Mouse (Mus musculus) heart, adult 9 months (tissue): ENCODE data around the gene Ubash3b.

Experiments used
- DNase-seq, 2 experiments: peaks; one replicate each; pipeline ENCODE4 v3.0.0; 2022; ENCODE audit warnings: low spot score in 2 of 2

Gene Ubash3b

DNA sequence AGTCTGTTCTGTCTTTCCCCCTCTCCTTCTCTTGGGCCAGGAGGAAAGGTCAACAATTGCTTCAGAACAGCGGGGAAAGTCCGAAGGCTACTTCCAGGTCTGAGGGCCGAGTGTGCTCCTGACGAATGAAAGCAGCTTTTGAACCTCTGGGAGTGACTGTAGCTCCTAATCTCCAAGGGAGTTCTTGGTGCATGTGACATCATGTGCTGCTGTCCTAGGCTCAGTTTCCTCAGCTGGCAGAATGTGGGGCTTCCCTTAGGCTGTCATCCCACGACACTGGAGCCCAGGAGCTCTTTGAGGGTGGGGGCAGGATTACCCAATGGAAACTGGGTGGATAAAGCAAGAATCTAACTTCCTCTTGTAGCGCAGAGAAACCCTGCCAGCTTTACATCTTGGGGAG lies at the start of gene Ubash3b:
Gene Ubash3b, minus strand, starts transcription at position 285 of the 400 bp plus-strand sequence.
- no peak for DNase-seq

GRCm38 (mm10) chr9:41207130-41208104 lies 45.9 kb upstream of the Ubash3b start:
- DNase-seq, result peak; percentile 87 to 93

GRCm38 (mm10) chr9:41206717-41207116 lies 45.2 kb upstream of the Ubash3b start:
- DNase-seq, result no peak

- DNase-seq, result no peak
Observed at GRCm38 (mm10) chr9:41205267-41205666, 43.8 kb upstream of the Ubash3b start.

DNA sequence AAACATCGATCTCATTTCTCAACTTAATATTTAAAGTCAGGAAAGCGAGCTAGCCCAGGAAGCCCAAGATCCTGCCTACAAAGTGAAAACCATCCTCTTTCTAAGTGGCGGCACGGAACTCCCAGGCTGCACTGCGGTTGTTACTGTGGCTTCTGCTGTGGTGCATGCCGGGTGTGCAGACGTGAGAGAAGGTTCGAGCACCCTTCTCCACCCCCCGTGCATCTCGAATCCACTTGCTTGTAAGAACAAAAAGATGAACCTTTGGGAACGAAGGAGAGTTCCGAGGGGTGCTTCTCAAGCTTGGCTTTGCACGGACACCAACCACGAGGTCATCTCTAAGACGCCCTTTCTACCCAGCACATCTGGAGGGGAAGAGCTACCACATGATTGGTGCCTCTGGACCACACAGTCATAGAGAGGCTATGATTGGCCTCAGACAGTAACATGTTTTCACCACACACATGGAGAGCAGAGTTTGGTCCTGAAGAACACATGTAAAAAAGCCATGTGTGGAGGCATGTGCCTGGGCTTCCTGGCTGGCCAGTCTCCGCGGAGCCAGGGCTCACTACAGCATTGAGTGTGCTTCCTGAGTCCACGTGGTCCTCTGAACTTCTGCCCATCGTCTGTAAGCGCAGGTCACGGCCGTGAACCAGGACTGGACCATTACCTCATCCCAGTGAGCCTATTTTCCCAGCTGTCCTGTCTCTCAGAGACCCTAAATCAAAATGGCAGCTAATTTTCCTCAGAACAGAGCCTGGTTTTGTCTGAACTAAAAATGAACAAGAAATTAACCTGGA lies 38.2 kb upstream of the Ubash3b start:
- no peak for DNase-seq

GRCm38 (mm10) chr9:41198501-41199265 lies 37.2 kb upstream of the Ubash3b start:
- DNase-seq, result no peak

- no peak for DNase-seq
Observed at GRCm38 (mm10) chr9:41195742-41196311, 34.3 kb upstream of the Ubash3b start.

DNA sequence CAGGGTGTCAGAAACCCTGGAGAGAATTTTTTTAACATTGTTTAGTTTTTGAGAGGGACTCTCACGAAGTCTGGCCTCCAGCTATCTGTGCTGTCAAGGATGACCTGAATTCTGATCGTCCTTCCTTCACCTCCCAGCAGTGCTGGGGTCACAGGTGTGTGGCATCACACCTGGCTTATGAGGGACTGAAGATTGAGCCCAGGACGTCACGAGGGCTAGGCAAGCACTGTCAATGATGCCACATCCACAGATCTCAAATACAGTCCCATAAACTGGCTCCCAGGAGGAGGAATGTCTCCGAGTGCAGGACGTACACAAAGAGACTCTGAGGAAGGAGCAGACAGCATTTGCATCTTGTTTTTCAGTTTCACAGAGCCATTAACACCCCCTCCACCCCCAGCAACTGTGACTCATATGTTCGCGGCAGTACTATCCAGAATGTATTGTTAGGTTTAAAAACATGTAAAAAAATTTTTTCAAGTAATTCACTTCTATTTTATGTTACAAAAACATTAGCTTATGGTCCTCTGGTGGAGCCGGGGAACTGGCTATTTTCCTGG lies 30.2 kb upstream of the Ubash3b start:
- DNase-seq, result no peak

DNA sequence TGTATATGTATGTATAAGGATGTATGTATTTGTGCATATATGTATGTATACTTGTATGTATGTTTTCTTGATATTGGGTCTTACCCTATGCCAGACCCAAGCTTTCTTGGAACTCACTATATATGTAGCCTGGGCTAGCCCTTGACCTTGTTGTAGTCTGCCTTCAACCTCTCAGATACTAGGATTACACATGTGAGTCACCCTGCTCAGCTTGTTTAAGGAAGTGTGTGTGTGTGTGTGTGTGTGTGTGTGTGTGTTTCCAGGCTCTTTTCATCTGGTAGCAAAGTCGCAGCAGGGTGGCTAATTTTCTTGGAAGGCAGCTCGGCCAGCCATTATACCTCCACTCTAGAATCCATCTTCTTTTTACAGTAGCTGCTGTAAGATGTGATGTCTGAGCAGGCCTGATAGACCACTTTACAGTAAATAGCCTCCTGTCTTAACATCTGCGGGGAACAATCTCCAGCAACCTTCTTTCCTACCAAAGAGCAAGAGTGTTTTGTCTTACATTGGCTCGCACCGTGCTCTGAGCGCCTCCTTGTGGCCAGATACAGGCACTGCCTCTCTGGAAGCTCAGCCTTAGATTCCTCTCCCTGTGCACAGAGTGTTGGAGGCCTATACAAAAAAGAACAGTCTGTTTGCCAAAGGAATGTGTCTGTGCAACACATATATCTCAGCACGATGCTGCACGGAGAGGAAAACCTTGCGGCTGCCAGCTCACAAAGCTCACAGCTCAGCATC lies 29.4 kb upstream of the Ubash3b start:
- DNase-seq, result peak in 1 of 2 experiments; percentile 59

DNA sequence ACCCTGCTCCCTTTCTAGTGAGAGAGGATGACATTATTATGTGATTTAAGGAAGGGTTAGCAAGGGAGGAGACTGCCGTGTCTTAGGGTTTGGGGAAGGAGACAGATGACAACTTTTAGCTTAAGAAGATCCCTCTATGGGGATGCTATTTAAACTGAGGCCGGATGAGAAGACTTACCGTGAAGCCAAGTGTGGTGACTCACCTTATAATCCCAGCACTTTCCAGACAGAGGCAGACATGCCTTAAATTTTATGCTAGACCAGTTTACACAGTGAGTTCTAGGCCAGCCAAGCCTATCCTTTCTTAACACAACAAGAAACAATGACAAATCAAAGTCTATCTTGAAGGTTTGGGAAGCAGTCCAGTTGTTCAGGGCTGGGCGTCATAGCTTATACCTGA lies 26.4 kb upstream of the Ubash3b start:
- no peak for DNase-seq

DNA sequence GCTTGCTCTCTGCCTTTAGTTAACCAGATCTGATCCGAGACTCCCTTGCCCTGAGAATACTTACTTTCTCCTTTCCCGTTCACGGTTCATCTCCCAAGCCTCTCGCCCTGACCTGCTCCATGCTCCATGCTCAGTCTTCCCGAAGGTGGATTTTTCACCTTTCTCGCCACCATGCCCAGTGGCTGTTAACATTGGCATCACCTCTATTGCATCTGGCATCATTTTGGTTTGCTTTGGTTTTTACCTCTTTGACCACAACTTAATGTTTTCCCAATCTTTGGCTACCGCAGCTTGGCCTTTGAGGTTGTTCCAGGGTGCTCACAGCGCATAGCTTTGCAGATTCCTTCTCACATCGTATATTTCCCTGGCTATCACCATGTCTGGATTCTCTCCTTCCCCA lies 26.0 kb upstream of the Ubash3b start:
- DNase-seq, result no peak

GRCm38 (mm10) chr9:41185331-41185730 lies 23.8 kb upstream of the Ubash3b start:
- DNase-seq, result no peak

- DNase-seq, result peak in 1 of 2 experiments; percentile 35
Observed at GRCm38 (mm10) chr9:41182550-41182949, 21.1 kb upstream of the Ubash3b start.

GRCm38 (mm10) chr9:41181803-41182202 lies 20.3 kb upstream of the Ubash3b start:
- DNase-seq, result no peak

- DNase-seq, result no peak
Observed at GRCm38 (mm10) chr9:41181372-41181771, 19.9 kb upstream of the Ubash3b start.

DNA sequence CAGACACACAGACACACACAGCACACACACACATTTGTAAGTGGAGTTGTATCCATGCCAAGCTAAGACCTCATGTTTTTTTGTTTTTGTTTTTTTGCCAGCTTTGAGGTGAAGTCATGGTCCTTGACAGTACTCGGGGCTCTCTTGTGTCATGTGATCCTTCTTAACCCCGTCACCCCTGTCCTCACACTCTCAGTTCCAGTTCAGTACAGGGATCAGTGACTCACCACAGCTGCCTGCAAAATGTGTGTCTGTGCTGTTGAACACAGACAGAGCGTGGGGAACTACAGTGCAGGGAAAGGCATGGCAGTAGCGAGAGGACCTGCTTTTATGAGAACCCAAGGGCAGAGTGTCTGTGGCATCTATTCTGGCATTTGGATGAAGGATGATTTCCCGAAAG lies 17.6 kb upstream of the Ubash3b start:
- no peak for DNase-seq

DNA sequence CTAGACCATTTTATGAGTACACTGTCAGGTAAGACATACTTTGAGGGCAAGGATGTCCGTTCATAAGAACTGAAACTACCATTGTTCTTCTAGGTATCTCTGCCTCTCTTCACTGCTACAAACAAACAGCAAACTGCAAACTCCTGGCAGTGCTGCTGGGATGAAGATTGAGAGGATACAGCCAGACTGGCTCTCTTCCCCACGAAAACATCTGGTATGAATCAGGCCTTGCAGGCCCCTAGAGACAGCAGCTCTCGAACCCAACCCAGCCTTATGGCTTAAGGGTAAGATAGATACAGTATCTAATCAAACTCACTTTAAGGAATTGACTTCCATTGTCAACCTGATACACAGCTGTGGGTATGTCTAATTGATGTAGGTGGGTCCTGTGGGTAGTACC lies 11.7 kb upstream of the Ubash3b start:
- DNase-seq, result peak; percentile 30 to 49

GRCm38 (mm10) chr9:41172426-41172825 lies 10.9 kb upstream of the Ubash3b start:
- DNase-seq, result no peak

DNA sequence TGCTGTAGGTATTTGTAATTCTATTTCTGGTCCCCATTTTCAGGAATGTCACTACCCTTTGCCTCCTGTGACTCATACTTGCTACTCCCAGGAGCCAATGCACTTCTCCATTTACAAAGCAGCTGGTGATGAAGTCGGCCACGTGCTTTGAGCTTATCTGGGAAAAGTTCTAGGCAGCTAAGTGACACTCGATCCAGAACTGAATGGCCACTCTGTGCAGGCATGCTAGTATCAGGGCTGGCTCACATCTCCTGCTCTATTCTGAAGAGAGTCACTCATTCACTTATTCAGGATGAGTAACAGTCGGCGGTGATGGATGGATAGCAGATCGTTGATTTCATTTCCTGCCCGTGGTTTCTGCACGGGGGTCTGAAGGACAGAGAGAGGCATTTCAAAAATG lies 8.5 kb upstream of the Ubash3b start:
- peak; percentile 27 to 41 for DNase-seq

- no peak for DNase-seq
Observed at GRCm38 (mm10) chr9:41168656-41169055, 7.2 kb upstream of the Ubash3b start.
